Mouse (Mus musculus): ENCODE data around the gene Pald1.

The Pald1 gene

DNA sequence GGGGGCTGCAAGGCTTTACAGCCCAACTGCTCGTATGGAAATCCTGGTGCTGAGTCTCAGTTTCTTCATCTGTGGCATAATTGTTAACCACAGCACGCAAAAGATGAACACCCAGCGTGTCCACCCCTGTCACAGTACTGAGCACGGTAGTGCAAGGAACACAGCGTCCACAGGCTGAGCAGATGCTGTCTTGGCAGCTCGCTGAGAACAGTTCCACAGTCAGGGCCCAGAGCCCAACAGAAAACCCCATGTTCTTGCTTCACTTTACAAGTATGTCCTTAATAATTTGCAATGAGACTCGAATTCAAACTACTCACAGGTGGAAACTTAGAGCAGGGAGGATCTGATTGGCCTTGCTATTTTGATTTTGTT is 109.5 kb downstream of the Pald1 start:
- no peak for DNase-seq

GRCm38 (mm10) chr10:61273081-61273843 is 110.1 kb downstream of the Pald1 start, which contains the start of gene Adamts14:
Gene Adamts14 (minus strand): TSS chr10:61273438.
- DNase-seq, result no peak

GRCm38 (mm10) chr10:61272631-61273030 is 110.7 kb downstream of the Pald1 start:
- DNase-seq, result no peak

GRCm38 (mm10) chr10:61272089-61272626 is 111.2 kb downstream of the Pald1 start:
- DNase-seq, result no peak

All from cerebellum, adult 9-11 months (tissue).